Mouse (Mus musculus): ENCODE measurements around the gene Gm47955.
"Not testable (repeated sequence)": the region's sequence is repeated elsewhere in the genome, so short reads cannot be mapped to it uniquely, and the experiment has no call there.

Gm47955 gene

DNA sequence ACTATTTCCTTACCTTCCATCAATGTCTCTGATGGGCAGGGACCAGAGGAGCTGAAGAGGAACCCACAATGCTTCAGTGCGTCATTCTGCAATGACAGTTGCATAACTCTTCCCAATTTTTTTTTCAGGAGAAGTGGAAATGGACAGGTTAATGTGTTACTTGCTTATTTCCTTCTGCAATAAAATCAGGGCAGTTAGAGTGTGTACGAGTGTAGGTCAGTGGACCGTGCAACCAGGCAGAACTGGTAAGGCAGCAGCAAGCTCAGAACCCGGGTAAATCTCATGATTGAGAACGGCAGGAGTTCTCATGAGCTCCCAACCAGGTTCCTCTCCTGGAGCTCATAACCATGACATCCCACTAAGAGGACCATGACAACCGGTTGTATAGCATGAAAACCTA is 32.0 kb downstream of the Gm47955 start:
- no peak for DNase-seq (ENCODE audit: low spot score in 2 of 2)

DNA sequence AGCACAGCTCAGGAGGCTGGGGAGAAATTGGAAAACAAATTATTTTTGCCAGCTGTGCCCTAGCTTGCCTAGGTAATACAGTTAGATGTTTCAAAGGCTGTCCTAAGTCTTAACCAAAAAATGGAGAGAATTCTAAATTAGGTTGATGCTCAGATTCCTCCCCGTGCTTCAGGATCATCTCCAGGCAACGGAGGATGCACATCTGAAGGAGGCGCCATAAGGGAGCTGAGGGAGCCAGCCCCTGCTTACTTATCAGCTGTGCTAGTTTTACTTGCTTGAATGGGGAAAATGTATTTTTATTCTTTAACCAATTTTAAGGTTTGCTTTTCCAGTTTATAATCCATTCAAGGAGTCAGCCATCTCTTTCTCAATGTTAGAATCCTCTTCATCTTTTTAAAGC is 33.9 kb downstream of the Gm47955 start:
- DNase-seq (ENCODE audit: low spot score in 2 of 2) = no peak

DNA sequence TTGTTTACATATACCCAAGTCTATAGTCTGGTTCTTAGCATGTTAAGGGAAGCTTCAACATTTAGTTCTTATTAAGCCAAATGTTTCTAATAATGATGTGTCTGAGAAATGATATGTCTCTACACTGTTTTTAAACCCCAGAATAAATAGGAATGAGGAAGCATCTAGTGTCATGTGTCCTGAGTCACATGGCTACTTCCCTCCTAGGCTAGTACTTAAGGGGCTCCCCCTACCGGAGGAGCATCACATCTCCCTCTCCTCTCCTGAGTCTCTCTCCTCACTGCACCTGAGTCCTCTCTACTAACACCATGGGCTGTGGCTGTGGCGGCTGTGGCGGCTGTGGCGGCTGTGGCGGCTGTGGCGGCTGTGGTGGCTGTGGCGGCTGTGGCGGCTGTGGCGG is 40.2 kb downstream of the Gm47955 start, which contains the start of gene Gm47959:
Gene Gm47959 (plus strand): TSS at position 243 of the 400 bp plus-strand sequence.
- not testable (repeated sequence) for DNase-seq (ENCODE audit: low spot score in 2 of 2)

GRCm38 (mm10) chr1:83006218-83007179 is 46.4 kb downstream of the Gm47955 start:
- DNase-seq (ENCODE audit: low spot score in 2 of 2) = no peak

DNA sequence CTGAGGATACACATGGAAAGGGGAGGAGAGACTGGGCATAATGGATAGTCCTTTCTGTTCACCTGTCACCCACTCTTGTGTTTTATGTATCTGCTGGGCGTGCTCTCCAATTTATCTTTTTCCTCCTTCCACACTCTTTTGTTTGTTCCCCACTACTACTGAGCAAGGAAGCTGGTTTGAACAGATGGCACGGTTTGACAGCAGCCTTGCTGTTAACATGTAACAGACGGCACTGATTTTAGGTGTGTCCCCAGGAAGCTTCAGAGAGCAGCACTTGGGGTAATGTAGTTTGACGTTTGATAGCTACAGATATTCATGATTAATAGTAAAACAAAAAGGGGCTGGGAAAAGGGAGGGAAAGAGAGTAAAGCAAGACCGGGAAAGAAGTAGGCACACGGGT is 47.4 kb downstream of the Gm47955 start:
- no peak for DNase-seq (ENCODE audit: low spot score in 2 of 2)

Data from spleen, postnatal 10 days (tissue).